Comparison of ENCODE assay signal across 14 mouse cellular contexts in genomic region chr7:48925214-48925613, GRCm38 (mm10). TPM values are rescaled to one million over a fixed set of nuclear protein-coding genes. Genes with fewer than 3 reads are reported as not detected.
DNase-seq lines count a peak whose midpoint lies in the region; ATAC-seq and TF ChIP-seq lines count a peak whose summit lies in the region.
"Had no signal": no experiment of that assay in that cellular context is flagged by ENCODE, and none has a peak within 500 bp of the region (broad histone marks: within the 10 kb centered on the region; RNA-seq: fewer than 3 reads in every experiment).

No protein-coding gene starts in this region.

- H3K9ac ChIP-seq in lung, embryonic 15.5 days: no peak overlapping the region
- H3K9ac ChIP-seq in liver, embryonic 12.5 days: no peak overlapping the region
- no peak overlapping the region for H3K9ac ChIP-seq in midbrain, embryonic 14.5 days (replicated peaks; ENCODE audit: low read length)
- H3K9ac ChIP-seq: embryonic facial prominence, embryonic 15.5 days; forebrain, postnatal 0 days; neural tube, embryonic 15.5 days had no signal

- H3K4me3 ChIP-seq in lung, embryonic 15.5 days: no peak overlapping the region
- H3K4me3 ChIP-seq in liver, embryonic 12.5 days: no peak overlapping the region
- no peak overlapping the region for H3K4me3 ChIP-seq in gastrocnemius, adult 2 months
- H3K4me3 ChIP-seq in midbrain, embryonic 14.5 days (replicated peaks; ENCODE audit: low read depth, low read length): no peak overlapping the region
- H3K4me3 ChIP-seq: embryonic facial prominence, embryonic 15.5 days; neural tube, embryonic 15.5 days had no signal

- DNase-seq in heart, adult 11 months: peak; percentile 79
- no peak for DNase-seq in heart, adult 9 months (ENCODE audit: low spot score in 2 of 2)
- DNase-seq in lung, adult 18-20 months: no peak
- peak; percentile 27 to 58 for DNase-seq in lung, postnatal 4 days
- DNase-seq in gastrocnemius, adult 2 months: no peak
- DNase-seq in midbrain, embryonic 14.5 days: no peak
- DNase-seq: forebrain, postnatal 0 days; layer of hippocampus, postnatal 36 days; thymus, postnatal 25 days had no signal

- no peaks in the 10 kb centered on the region for H3K9me3 ChIP-seq in lung, embryonic 15.5 days
- no peaks in the 10 kb centered on the region for H3K9me3 ChIP-seq in liver, embryonic 12.5 days (replicated peaks)
- H3K9me3 ChIP-seq in midbrain, embryonic 14.5 days (ENCODE audit: control insufficient read depth, low read length): no peaks in the 10 kb centered on the region
- H3K9me3 ChIP-seq: embryonic facial prominence, embryonic 15.5 days; neural tube, embryonic 15.5 days had no signal

- H3K36me3 ChIP-seq in lung, embryonic 15.5 days: no peaks in the 10 kb centered on the region
- no peaks in the 10 kb centered on the region for H3K36me3 ChIP-seq in liver, embryonic 12.5 days
- no peaks in the 10 kb centered on the region for H3K36me3 ChIP-seq in midbrain, embryonic 14.5 days (ENCODE audit: control insufficient read depth, insufficient read depth, low read length)
- H3K36me3 ChIP-seq: embryonic facial prominence, embryonic 15.5 days; neural tube, embryonic 15.5 days had no signal

- peaks cover 6% of the 10 kb centered on the region for H3K4me1 ChIP-seq in lung, embryonic 15.5 days
- H3K4me1 ChIP-seq in liver, embryonic 12.5 days: no peaks in the 10 kb centered on the region
- H3K4me1 ChIP-seq in midbrain, embryonic 14.5 days (ENCODE audit: control insufficient read depth, insufficient read depth, low read length): no peaks in the 10 kb centered on the region

- 44% methylated on average over 3 of the region's 3 CpGs for WGBS in lung, embryonic 15.5 days
- WGBS in liver, embryonic 12.5 days (ENCODE audit: insufficient replicate concordance): 39% methylated on average over 3 of the region's 3 CpGs
- 93% methylated on average over 3 of the region's 3 CpGs for WGBS in midbrain, embryonic 14.5 days

- intact Hi-C loops in gastrocnemius, adult 2 months (cut with DNase I): no loop called here

- no peak for TF ChIP-seq CTCF in gastrocnemius, adult 2 months (IDR thresholded peaks at IDR 0.05)

- no peak overlapping the region for H3K27ac ChIP-seq in lung, embryonic 15.5 days
- H3K27ac ChIP-seq in liver, embryonic 12.5 days: no peak overlapping the region
- H3K27ac ChIP-seq in gastrocnemius, adult 2 months: no peak overlapping the region
- no peak overlapping the region for H3K27ac ChIP-seq in midbrain, embryonic 14.5 days (replicated peaks; ENCODE audit: low read depth, low read length)
- H3K27ac ChIP-seq: embryonic facial prominence, embryonic 15.5 days; neural tube, embryonic 15.5 days had no signal

- H3K4me2 ChIP-seq in lung, embryonic 15.5 days: no peak overlapping the region
- no peak overlapping the region for H3K4me2 ChIP-seq in liver, embryonic 12.5 days
- no peak overlapping the region for H3K4me2 ChIP-seq in midbrain, embryonic 14.5 days (ENCODE audit: low read length)
- H3K4me2 ChIP-seq: embryonic facial prominence, embryonic 15.5 days; neural tube, embryonic 15.5 days had no signal

- ATAC-seq in lung, embryonic 15.5 days (ENCODE audit: borderline replicate concordance, extremely low read depth, low FRiP score, low TSS enrichment): peak; percentile 55; the same call in 1 of the 2 replicates
- ATAC-seq in liver, embryonic 12.5 days: peak; percentile 63
- no peak for ATAC-seq in midbrain, embryonic 14.5 days (ENCODE audit: low FRiP score, low TSS enrichment)
- ATAC-seq: forebrain, postnatal 0 days; inflammation-experienced regulatory T-cells, adult 6 months had no signal

- no peaks in the 10 kb centered on the region for H3K27me3 ChIP-seq in lung, embryonic 15.5 days
- no peaks in the 10 kb centered on the region for H3K27me3 ChIP-seq in liver, embryonic 12.5 days (replicated peaks)
- H3K27me3 ChIP-seq in midbrain, embryonic 14.5 days (ENCODE audit: control insufficient read depth, insufficient read depth, low read length): no peaks in the 10 kb centered on the region
- H3K27me3 ChIP-seq: embryonic facial prominence, embryonic 15.5 days; neural tube, embryonic 15.5 days had no signal

RNA-seq across cellular contexts. Expression of gene Nav2, which starts 16.7 kb away (rescaled TPM):
- polyA plus RNA-seq in lung, embryonic 15.5 days (2015; fragmentation: Nextera tagmentation; extraction: Ambion mirVana): 22.4 and 27.6 TPM in 2 replicates
- 2.6 and 2.8 TPM in 2 replicates for polyA plus RNA-seq in liver, embryonic 12.5 days (2016; fragmentation: Nextera tagmentation; extraction: Ambion mirVana)
- total RNA-seq in gastrocnemius, adult 2 months (2021): 10 to 100 TPM; 18.5 to 36.0 TPM
- polyA plus RNA-seq in midbrain, embryonic 14.5 days (2014; fragmentation: Nextera tagmentation; extraction: Ambion mirVana): 22.5 and 23.3 TPM in 2 replicates

RNA-seq across cellular contexts. Expression of gene E2f8, which starts 43.8 kb away (rescaled TPM):
- 21.0 and 23.3 TPM in 2 replicates for polyA plus RNA-seq in lung, embryonic 15.5 days (2015; fragmentation: Nextera tagmentation; extraction: Ambion mirVana)
- polyA plus RNA-seq in liver, embryonic 12.5 days (2016; fragmentation: Nextera tagmentation; extraction: Ambion mirVana): 34.5 and 38.7 TPM in 2 replicates
- total RNA-seq in gastrocnemius, adult 2 months (2021): not detected
- polyA plus RNA-seq in midbrain, embryonic 14.5 days (2014; fragmentation: Nextera tagmentation; extraction: Ambion mirVana): 1.1 and 2.9 TPM in 2 replicates

Comparison
In these comparisons a context has a peak if more than half of its experiments do, and no peak if none do; other contexts are left out.
1. DNase-seq: peak in heart, adult 11 months (single experiment) and lung, postnatal 4 days (2 of 2); none in heart, adult 9 months (0 of 2), lung, adult 18-20 months (0 of 2), gastrocnemius, adult 2 months (single experiment) and midbrain, embryonic 14.5 days (single experiment).